Mouse (Mus musculus): ENCODE results near the gene Pkdrej.

The Pkdrej gene

DNA sequence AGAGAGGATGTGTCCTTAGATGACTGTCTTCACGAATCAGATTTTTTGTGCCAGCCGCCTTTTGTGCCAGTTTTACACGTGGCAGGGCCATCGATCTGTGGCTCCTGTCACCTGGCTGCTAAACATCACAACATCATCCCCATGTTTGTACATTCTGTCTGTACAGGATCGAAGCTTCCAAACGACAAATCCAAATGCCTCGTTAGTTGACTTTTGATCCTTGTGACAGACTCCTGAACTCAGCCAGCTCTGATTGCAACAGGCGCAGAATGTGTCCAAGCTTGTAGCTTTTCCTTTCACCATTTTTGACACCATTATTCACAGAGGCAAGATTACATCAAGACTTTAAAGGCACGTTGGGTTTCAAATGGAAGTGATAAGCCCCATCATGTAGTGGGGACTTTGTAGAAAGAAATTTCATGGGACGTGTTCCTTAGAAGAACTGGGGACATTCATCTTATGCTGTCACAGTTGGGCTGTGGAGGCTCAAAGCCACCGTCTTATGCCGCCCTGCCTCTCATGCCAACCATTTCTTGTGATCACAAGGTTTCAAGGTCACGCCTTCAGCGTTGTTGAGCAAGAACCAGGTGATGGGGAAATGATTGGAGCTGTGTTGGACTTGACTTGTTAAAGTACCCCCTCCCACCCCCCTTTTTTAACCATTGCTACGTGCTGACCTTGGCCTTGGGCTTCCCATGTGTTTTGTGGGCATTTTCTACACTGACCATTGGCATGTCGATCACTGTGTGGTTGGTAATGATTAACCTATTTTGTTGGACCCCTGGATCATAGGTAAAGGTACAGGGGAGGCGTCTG, 50.0 kb downstream of the Pkdrej start:
- CTCF ChIA-PET, result no interaction called here

DNA sequence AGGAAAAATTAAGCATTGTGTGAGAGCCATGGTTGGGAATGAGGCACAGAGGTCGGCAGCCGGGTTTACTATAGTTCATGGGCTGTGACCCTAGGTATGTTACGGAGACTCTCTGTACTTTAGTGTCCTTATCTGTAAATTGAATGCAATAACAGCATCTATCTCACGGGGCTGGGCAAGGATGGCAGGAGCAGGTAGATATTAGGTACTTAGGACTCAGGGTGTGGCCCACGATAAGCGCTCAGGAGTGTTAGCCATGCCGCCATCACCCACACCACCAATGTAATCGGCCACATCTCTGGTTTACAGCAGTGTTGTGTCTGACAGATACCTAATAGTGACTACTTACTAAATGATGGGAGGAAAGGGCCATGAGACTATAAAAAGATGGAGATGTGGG, 52.5 kb downstream of the Pkdrej start:
- CTCF ChIA-PET, result no interaction called here

DNA sequence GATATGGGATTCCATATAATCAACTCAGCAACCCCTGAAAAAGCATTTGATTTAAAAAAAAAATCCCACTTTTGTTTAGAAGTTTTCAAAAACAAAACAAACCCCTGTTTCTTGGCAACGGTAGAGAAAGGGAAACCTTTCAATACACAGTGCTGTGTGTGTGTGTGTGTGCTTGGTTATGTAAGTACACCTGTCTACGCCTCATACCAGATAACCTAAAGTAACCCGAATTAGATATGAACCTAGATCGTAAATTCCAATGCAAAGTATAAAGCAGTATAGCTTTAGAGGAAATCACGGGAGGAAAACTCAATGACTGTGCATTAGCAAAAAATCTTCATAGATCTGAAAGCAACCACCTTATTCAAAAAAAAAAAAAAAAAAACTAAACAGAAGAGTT, 54.9 kb downstream of the Pkdrej start:
- CTCF ChIA-PET, result no interaction called here

- CTCF ChIA-PET, result no interaction called here
Observed at GRCm38 (mm10) chr15:85765022-85765421, 56.5 kb downstream of the Pkdrej start.
